In the genomic region with DNA sequence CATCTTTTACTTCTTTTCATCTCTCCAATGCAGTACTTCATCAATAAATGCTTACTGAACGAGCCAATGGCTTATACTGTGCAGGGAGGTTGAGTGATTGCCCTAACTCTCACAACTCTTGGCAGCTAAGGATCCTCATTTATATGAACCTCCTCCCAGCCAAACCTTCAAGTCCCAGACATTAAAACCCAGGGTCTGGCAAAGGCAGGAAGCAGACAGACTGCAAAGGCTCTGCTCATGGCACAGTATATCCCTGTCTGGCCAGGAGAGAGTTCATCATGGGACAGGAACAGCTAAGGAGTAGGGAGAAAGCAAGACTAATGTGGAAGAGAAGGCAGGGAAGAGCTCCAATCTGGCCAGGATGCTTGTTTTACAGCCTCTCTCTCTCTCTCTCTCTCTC, we compare ENCODE assay signal across 23 mouse cellular contexts.
DNase-seq lines count a peak whose midpoint lies in the region; TF ChIP-seq lines count a peak whose summit lies in the region.
"Had no signal": no experiment of that assay in that cellular context is flagged by ENCODE, and none has a peak within 500 bp of the region (broad histone marks: within the 10 kb centered on the region; RNA-seq: fewer than 3 reads in every experiment).

No protein-coding gene starts in this region.

- H3K27ac ChIP-seq in cerebellum, adult 2 months (ENCODE audit: insufficient read depth, low read length): no peak overlapping the region
- H3K27ac ChIP-seq: embryonic facial prominence, embryonic 10.5 days; heart, embryonic 13.5 days; hindbrain, embryonic 14.5 days; limb, embryonic 15.5 days; liver, embryonic 15.5 days; midbrain, embryonic 13.5 days; stomach, embryonic 15.5 days had no signal

- TF ChIP-seq POLR2A in cerebellum, adult 2 months (IDR thresholded peaks at IDR 0.05; ENCODE audit: borderline replicate concordance, insufficient read depth, low read length): no peak
- TF ChIP-seq POLR2A in brain, embryonic 14.5 days (IDR thresholded peaks at IDR 0.05; ENCODE audit: borderline replicate concordance, extremely low read depth, insufficient read depth, insufficient read length, poor library complexity, severe bottlenecking): no peak

- peak; percentile 5 to 9 for DNase-seq in cerebellum, adult 2 months
- DNase-seq in cerebellum, postnatal 4 days (ENCODE audit: low spot score in 2 of 2): no peak
- DNase-seq in heart, adult 11 months: peak; percentile 41
- no peak for DNase-seq in heart, postnatal 14 days
- DNase-seq in left cerebral cortex, postnatal 4 days: peak; percentile 4
- DNase-seq in left cerebral cortex, postnatal 14 days (ENCODE audit: low spot score in 2 of 2): no peak
- peak; percentile 63 for DNase-seq in brain, embryonic 14.5 days (ENCODE audit: low read depth)
- no peak for DNase-seq in spleen, adult 18-20 months
- DNase-seq: adrenal gland, postnatal 25 days; gastrocnemius, postnatal 10 days; heart, adult 18-20 months; heart, postnatal 36 days; kidney, adult 2 months; kidney, postnatal 10 days; thymus, adult 2 months had no signal

- H3K27me3 ChIP-seq in cerebellum, adult 2 months (ENCODE audit: control insufficient read depth, insufficient read depth, low read length): no peaks in the 10 kb centered on the region
- H3K27me3 ChIP-seq: heart, embryonic 13.5 days; limb, embryonic 15.5 days; liver, embryonic 15.5 days; midbrain, embryonic 13.5 days; stomach, embryonic 15.5 days had no signal

- intact Hi-C loops in heart, postnatal 14 days (cut with DNase I): no loop called here
- intact Hi-C loops in left cerebral cortex, postnatal 4 days (cut with DNase I): no loop called here
- intact Hi-C loops in left cerebral cortex, postnatal 14 days (cut with DNase I): no loop called here

- WGBS in cerebellum, adult 2 months: 24% methylated on average over 1 of the region's 1 CpGs

- TF ChIP-seq CTCF in cerebellum, adult 2 months (IDR thresholded peaks at IDR 0.05; ENCODE audit: borderline replicate concordance, insufficient read depth, low read depth, low read length): no peak
- TF ChIP-seq CTCF in brain, embryonic 14.5 days (IDR thresholded peaks at IDR 0.05; ENCODE audit: borderline replicate concordance, extremely low read depth, insufficient read depth, insufficient read length): no peak

- no peaks in the 10 kb centered on the region; the same call in 1 of the 2 replicates for H3K4me1 ChIP-seq in cerebellum, adult 2 months (ENCODE audit: control insufficient read depth, insufficient read depth, low read length)
- H3K4me1 ChIP-seq: limb, embryonic 15.5 days; liver, embryonic 15.5 days; midbrain, embryonic 13.5 days; stomach, embryonic 15.5 days had no signal

- H3K4me3 ChIP-seq in cerebellum, adult 2 months (replicated peaks; ENCODE audit: insufficient read depth, low read depth, low read length): no peak overlapping the region
- H3K4me3 ChIP-seq: embryonic facial prominence, embryonic 10.5 days; heart, embryonic 13.5 days; limb, embryonic 15.5 days; liver, embryonic 15.5 days; midbrain, embryonic 13.5 days; myocyte; stomach, embryonic 15.5 days had no signal

Comparison
In these comparisons a context has a peak if more than half of its experiments do, and no peak if none do; other contexts are left out.
1. DNase-seq: peak in cerebellum, adult 2 months (2 of 2), heart, adult 11 months (single experiment), left cerebral cortex, postnatal 4 days (single experiment) and brain, embryonic 14.5 days (single experiment); none in cerebellum, postnatal 4 days (0 of 2), heart, postnatal 14 days (0 of 2), left cerebral cortex, postnatal 14 days (0 of 2) and spleen, adult 18-20 months (0 of 2).